Mouse (Mus musculus): ENCODE results near the gene Pxn. TPM values are rescaled to one million over a fixed set of nuclear protein-coding genes. Genes with fewer than 3 reads are reported as not detected.

Pxn gene
- polyA plus RNA-seq, 1 experiment from 2014 or later: 56.4 TPM

DNA sequence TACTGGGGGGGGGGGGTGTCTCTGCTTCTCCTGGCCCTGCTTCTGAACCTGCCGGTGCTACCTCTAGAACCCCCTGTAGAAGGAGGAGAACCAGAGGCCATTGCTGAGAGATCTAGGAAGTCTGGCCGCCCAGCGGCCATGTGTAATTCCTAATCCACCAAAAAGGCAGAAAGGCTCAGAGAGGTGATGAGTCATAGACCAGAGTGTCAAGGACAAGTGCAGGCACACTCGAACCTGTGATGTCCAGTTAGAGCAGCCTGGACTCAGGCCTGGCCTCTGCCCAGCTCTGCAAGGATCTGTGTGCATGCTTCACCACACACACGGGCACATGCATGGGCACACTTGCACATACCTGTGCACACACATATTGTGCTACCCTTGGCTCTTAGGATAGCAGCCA lies 21.7 kb downstream of the Pxn start:
- 71% methylated on average over 5 of the region's 5 CpGs for WGBS

DNA sequence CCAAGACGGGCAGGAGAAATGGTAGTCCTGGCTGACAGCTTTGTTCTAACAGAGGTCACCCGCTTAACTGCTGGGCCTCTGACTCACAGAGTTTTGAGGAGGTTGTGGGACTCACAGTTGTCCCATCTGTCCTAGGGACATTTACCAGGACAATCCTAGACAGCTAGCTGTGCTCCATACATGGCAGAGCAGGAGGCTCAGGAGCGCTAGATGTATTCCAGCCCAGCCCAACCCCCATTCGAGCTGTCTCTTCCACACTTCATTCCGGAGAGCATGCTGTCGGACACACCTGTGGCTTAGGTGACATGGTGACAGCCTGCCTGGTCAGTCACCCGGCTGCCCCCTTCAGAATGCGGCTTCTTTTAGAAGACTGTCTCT lies 22.9 kb downstream of the Pxn start:
- ATAC-seq: peak; percentile 12
- H3K4me1 ChIP-seq (ENCODE audit: insufficient read depth, low read depth, low read length): peaks cover 45% of the 10 kb centered on the region
- no peak for DNase-seq (ENCODE audit: low spot score)
- 22% methylated on average over 8 of the region's 8 CpGs for WGBS
- no peaks in the 10 kb centered on the region for H3K36me3 ChIP-seq (ENCODE audit: insufficient read depth, low read length)
- H3K9ac ChIP-seq (replicated peaks; ENCODE audit: low read depth): 0 out of 2 replicates have a peak overlapping the region, but pooled peaks have one; percentile 5
- TF ChIP-seq EP300 (IDR thresholded peaks at IDR 0.05) (no peak), CTCF (IDR thresholded peaks at IDR 0.05) (no peak)
- H3K27me3 ChIP-seq (replicated peaks; ENCODE audit: insufficient read depth, low read length): no peaks in the 10 kb centered on the region
- H3K4me3 ChIP-seq (ENCODE audit: low read depth, low read length): no peak overlapping the region
- no peaks in the 10 kb centered on the region for H3K9me3 ChIP-seq (ENCODE audit: low read length)
- peak overlapping the region; percentile 35; the same call in 1 of the 2 replicates for H3K4me2 ChIP-seq (replicated peaks; ENCODE audit: low read depth, low read length)
- peak overlapping the region; percentile 92 for H3K27ac ChIP-seq (ENCODE audit: low read length)

More for the DNA sequence above, 21.7 kb downstream of the Pxn start:
- ATAC-seq (no peak), DNase-seq (ENCODE audit: low spot score) (no peak)
- H3K4me3 ChIP-seq (ENCODE audit: low read depth, low read length): no peak overlapping the region
- H3K4me1 ChIP-seq (ENCODE audit: insufficient read depth, low read depth, low read length): peaks cover 49% of the 10 kb centered on the region
- no peaks in the 10 kb centered on the region; the same call in 1 of the 2 replicates for H3K36me3 ChIP-seq (ENCODE audit: insufficient read depth, low read length)
- no peak overlapping the region for H3K9ac ChIP-seq (replicated peaks; ENCODE audit: low read depth)
- no peak overlapping the region for H3K4me2 ChIP-seq (replicated peaks; ENCODE audit: low read depth, low read length)
- H3K27me3 ChIP-seq (replicated peaks; ENCODE audit: insufficient read depth, low read length): no peaks in the 10 kb centered on the region
- H3K27ac ChIP-seq (ENCODE audit: low read length): no peak overlapping the region
- no peaks in the 10 kb centered on the region for H3K9me3 ChIP-seq (ENCODE audit: low read length)
- no peak for TF ChIP-seq CTCF (IDR thresholded peaks at IDR 0.05)

DNA sequence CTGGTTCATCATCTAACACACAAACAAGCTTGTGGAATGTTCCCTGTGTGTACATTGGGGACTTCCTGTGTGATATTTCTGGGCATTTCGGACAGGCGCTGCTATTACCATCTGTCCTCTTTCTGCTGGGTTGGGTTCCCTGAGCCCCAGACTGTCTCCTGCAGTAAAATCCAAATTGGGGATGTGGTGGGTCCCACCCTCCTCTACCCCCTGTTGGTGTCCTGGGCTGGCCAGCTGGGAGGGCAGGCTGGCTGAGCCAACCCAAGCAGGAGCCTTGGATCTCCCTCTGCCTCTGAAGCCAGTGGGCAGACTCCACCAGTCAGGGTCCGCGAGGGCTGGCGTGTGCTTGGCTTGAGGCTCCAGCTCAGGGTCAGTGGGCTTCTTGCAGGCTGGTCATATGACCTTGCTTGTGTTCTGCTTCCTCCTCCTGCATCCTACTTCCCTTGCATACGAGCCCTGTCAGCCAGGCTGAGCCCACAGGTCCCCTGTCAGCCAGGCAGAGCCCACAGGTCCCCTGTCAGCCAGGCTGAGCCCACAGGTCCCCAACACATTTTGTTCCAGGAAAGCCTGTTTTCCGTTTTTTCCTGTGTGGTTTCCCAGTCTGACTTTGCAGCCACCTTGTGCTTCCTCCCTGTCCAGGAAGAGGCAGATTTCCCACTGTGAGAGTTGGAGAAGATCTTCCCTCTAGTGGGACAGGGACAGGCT lies 23.4 kb downstream of the Pxn start:
- no peak overlapping the region for H3K4me3 ChIP-seq (ENCODE audit: low read depth, low read length)
- no peaks in the 10 kb centered on the region for H3K36me3 ChIP-seq (ENCODE audit: insufficient read depth, low read length)
- WGBS: 34% methylated on average over 7 of the region's 7 CpGs
- no peak for TF ChIP-seq CTCF (IDR thresholded peaks at IDR 0.05)
- TF ChIP-seq EP300 (IDR thresholded peaks at IDR 0.05): peak; percentile 57
- peak overlapping the region; percentile 92 for H3K27ac ChIP-seq (ENCODE audit: low read length)
- H3K4me1 ChIP-seq (ENCODE audit: insufficient read depth, low read depth, low read length): peaks cover 45% of the 10 kb centered on the region
- H3K9ac ChIP-seq (replicated peaks; ENCODE audit: low read depth): 0 out of 2 replicates have a peak overlapping the region, but pooled peaks have one; percentile 19
- peak overlapping the region; percentile 35 for H3K4me2 ChIP-seq (replicated peaks; ENCODE audit: low read depth, low read length)
- H3K9me3 ChIP-seq (ENCODE audit: low read length): no peaks in the 10 kb centered on the region
- no peaks in the 10 kb centered on the region for H3K27me3 ChIP-seq (replicated peaks; ENCODE audit: insufficient read depth, low read length)
- ATAC-seq (peak; percentile 47), DNase-seq (ENCODE audit: low spot score) (peak; percentile 74)

DNA sequence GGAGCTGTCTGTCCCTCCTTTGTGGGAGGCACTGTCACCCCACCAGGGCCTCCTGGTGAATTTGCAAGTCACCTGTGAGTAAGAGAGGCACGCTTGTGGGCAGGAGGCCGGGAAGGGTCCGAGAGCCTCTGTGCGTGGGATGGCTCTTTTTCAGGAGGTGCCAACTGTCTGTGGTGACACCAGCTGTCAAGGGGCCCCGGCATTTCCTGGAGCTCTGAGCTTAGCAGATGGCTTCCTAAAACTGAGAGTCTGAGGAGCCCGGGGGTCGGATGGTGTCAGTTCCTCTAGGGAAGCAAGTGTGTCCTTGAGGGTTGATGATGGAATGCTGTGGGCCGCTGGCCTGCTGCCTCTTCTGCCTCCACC lies 24.0 kb downstream of the Pxn start:
- TF ChIP-seq CTCF (IDR thresholded peaks at IDR 0.05) (no peak), EP300 (IDR thresholded peaks at IDR 0.05) (no peak)
- H3K27me3 ChIP-seq (replicated peaks; ENCODE audit: insufficient read depth, low read length): no peaks in the 10 kb centered on the region
- H3K9me3 ChIP-seq (ENCODE audit: low read length): no peaks in the 10 kb centered on the region
- DNase-seq (ENCODE audit: low spot score) (peak; percentile 53), ATAC-seq (no peak)
- H3K4me3 ChIP-seq (ENCODE audit: low read depth, low read length): no peak overlapping the region
- H3K36me3 ChIP-seq (ENCODE audit: insufficient read depth, low read length): no peaks in the 10 kb centered on the region
- 23% methylated on average over 8 of the region's 8 CpGs for WGBS
- H3K9ac ChIP-seq (replicated peaks; ENCODE audit: low read depth): 0 out of 2 replicates have a peak overlapping the region, but pooled peaks have one; percentile 19
- peaks cover 51% of the 10 kb centered on the region for H3K4me1 ChIP-seq (ENCODE audit: insufficient read depth, low read depth, low read length)
- peak overlapping the region; percentile 35 for H3K4me2 ChIP-seq (replicated peaks; ENCODE audit: low read depth, low read length)
- H3K27ac ChIP-seq (ENCODE audit: low read length): peak overlapping the region; percentile 92

DNA sequence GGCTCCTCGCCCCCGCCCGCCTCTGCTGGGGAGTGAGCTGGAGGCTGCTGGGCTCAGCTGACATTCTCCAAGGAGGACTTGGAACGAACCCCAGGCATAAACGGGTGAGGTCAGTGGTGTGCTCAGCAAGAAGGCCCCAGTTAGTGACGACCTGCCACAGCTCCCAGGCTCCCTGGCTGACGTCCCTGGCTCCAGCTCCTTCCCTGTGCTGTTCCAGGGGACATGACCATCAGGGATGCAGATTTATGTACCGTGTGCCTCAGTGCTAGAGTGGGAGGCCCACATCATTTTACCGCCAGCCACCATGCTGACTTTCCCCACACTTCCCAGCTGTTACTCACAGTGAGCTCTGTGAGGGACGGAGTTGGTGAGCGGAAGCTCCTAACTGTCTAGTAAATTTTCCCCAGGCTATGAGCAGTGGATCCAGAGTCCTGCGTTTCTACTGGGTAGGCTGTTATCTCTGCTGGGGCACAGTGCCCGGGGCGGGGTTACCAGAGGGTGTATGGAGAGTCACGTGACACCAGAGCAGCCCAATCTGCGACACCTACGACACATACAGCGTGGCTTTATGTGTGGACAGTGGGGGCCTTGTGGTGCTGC lies 25.3 kb downstream of the Pxn start:
- no peak overlapping the region for H3K9ac ChIP-seq (replicated peaks; ENCODE audit: low read depth)
- DNase-seq (ENCODE audit: low spot score): peak; percentile 91
- TF ChIP-seq EP300 (IDR thresholded peaks at IDR 0.05): no peak
- no peak for TF ChIP-seq CTCF (IDR thresholded peaks at IDR 0.05)
- peak overlapping the region; percentile 19; the same call in 1 of the 2 replicates for H3K4me2 ChIP-seq (replicated peaks; ENCODE audit: low read depth, low read length)
- no peak overlapping the region for H3K4me3 ChIP-seq (ENCODE audit: low read depth, low read length)
- H3K9me3 ChIP-seq (ENCODE audit: low read length): no peaks in the 10 kb centered on the region
- H3K27ac ChIP-seq (ENCODE audit: low read length): peak overlapping the region; percentile 92
- WGBS: 22% methylated on average over 18 of the region's 18 CpGs
- no peaks in the 10 kb centered on the region for H3K27me3 ChIP-seq (replicated peaks; ENCODE audit: insufficient read depth, low read length)
- H3K4me1 ChIP-seq (ENCODE audit: insufficient read depth, low read depth, low read length): peaks cover 56% of the 10 kb centered on the region
- peak; percentile 66 for ATAC-seq
- H3K36me3 ChIP-seq (ENCODE audit: insufficient read depth, low read length): no peaks in the 10 kb centered on the region

DNA sequence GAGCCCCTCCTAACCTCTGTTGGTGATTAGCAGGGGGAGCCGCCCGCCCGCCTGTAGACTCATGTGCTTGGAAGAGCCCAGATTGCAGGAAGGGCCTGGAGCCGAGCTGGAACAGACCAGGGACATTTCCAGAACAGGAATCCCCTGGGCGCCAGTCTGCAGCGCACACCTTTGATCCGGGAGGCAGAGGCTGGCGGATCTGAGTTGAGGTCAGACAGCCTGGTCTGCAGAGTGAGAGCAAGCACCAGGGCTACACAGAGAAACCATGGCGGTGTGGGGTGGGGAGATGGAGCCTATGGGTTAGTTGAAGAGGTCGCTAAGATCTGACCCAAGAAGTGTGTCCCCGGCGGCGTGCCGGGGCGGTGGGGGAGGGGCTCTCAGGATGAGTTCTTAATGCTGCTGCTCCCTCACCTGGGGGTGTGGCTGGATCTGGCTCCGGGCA lies 27.8 kb downstream of the Pxn start:
- Histone ChIP-seq H3K9me3 (ENCODE audit: low read length) (no peaks in the 10 kb centered on the region), H3K9ac (replicated peaks; ENCODE audit: low read depth) (no peak overlapping the region), H3K4me1 (ENCODE audit: insufficient read depth, low read depth, low read length) (peaks cover 57% of the 10 kb centered on the region), H3K4me3 (ENCODE audit: low read depth, low read length) (no peak overlapping the region), H3K27ac (ENCODE audit: low read length) (peak overlapping the region; percentile 69), H3K27me3 (replicated peaks; ENCODE audit: insufficient read depth, low read length) (no peaks in the 10 kb centered on the region), H3K36me3 (ENCODE audit: insufficient read depth, low read length) (no peaks in the 10 kb centered on the region), H3K4me2 (replicated peaks; ENCODE audit: low read depth, low read length) (peak overlapping the region; percentile 25; the same call in 1 of the 2 replicates)
- peak; percentile 48 for DNase-seq (ENCODE audit: low spot score)
- 25% methylated on average over 15 of the region's 16 CpGs for WGBS
- TF ChIP-seq CTCF (IDR thresholded peaks at IDR 0.05): no peak
- 0 out of 2 replicates have a peak, but pooled peaks have one; percentile 28 for TF ChIP-seq EP300 (IDR thresholded peaks at IDR 0.05)
- no peak for ATAC-seq

All from lung, postnatal 0 days (tissue).